Mouse (Mus musculus) heart, embryonic 15.5 days (tissue): Measurements from ENCODE around the gene Mpo. TPM values are rescaled to one million over a fixed set of nuclear protein-coding genes. Genes with fewer than 3 reads are reported as not detected.

ENCODE experiments used
- ATAC-seq: fragments of 200-750 bp; cut with Nextera tagmentation; replicated peaks from 2 replicates; pipeline ENCODE4 v1.8.0; 2017; ENCODE audit warnings: low read depth, moderate TSS enrichment; ENCODE audit not compliant: insufficient number of reproducible peaks, insufficient read depth, low FRiP score
- H3K27ac ChIP-seq: fragments of 300-500 bp; sonication (generic); 2 replicates; pipeline ENCODE4 v1.5.1; 2015; ENCODE audit warnings: mild to moderate bottlenecking, inconsistent platforms
- H3K27me3 ChIP-seq: fragments of 300-500 bp; sonication (generic); 2 replicates; pipeline ENCODE4 v1.6.1; 2015; ENCODE audit warnings: inconsistent platforms
- H3K36me3 ChIP-seq: fragments of 300-500 bp; sonication (generic); 2 replicates; pipeline ENCODE4 v1.6.1; 2015; ENCODE audit warnings: mild to moderate bottlenecking, inconsistent platforms
- H3K4me1 ChIP-seq: fragments of 300-500 bp; sonication (generic); replicated peaks from 2 replicates; pipeline ENCODE4 v1.6.1; 2015; ENCODE audit warnings: inconsistent platforms
- H3K4me2 ChIP-seq: fragments of 300-500 bp; sonication (generic); 2 replicates; pipeline ENCODE4 v1.6.1; 2015; ENCODE audit warnings: inconsistent platforms, mild to moderate bottlenecking, moderate library complexity
- H3K4me3 ChIP-seq: fragments of 300-500 bp; sonication (generic); 2 replicates; pipeline ENCODE4 v1.5.1; 2015; ENCODE audit warnings: mild to moderate bottlenecking, inconsistent platforms
- H3K9ac ChIP-seq: fragments of 300-500 bp; sonication (generic); 2 replicates; pipeline ENCODE4 v1.6.1; 2015; ENCODE audit warnings: mild to moderate bottlenecking, inconsistent platforms
- H3K9me3 ChIP-seq: fragments of 300-500 bp; sonication (generic); replicated peaks from 2 replicates; pipeline ENCODE4 v1.6.1; 2016; ENCODE audit warnings: inconsistent platforms
- WGBS: fragments of 180-500 bp; shearing (Covaris S2); methylation state at CpG from one replicate; pipeline ENCODE4 v1.1.7; 2015; ENCODE audit warnings: mixed read lengths; 5-methylcytosine and 5-hydroxymethylcytosine counted together
- microRNA counts: library from miRNA; unstranded; fragments of <30 nt; microRNA quantifications from one replicate; lab custom pipeline; 2016
- microRNA-seq: library from miRNA; unstranded; fragments of <30 nt; microRNA quantifications from one replicate; pipeline ENCODE4, GENCODE M21; 2016
- polyA plus RNA-seq: library from polyadenylated mRNA; unstranded; fragments of >200 nt; fragmentation: Nextera tagmentation; extraction: Ambion mirVana; gene quantifications from 2 replicates; pipeline ENCODE4 v1.2.1, GENCODE M21; 2015

The Mpo gene
- polyA plus RNA-seq, 1 experiment from 2014 or later, result 0.69 TPM

DNA sequence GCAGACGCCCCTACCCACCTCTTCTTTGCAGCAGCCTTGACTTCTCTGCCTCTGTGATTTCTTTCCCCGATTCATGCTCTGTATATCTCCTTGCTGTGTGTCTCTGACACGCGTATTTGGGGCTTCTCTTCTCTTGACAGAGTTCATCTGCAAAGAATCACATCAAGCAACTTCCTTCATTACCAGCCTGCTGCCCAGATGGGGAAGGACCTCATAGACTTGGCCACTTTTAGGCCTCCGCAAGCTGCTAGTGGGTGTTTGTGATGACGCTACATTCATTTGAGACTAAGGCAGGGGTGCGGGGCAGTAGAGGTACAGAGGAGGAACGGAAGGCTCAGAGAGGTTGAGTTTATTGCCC, 60.2 kb downstream of the Mpo start:
- WGBS, result 33% methylated on average over 8 of the region's 8 CpGs
- no peaks in the 10 kb centered on the region; the same call in 1 of the 2 replicates for H3K27me3 ChIP-seq
- 0 out of 2 replicates have a peak, but pooled peaks have one; percentile 39 for ATAC-seq
- H3K9ac ChIP-seq, result peak overlapping the region; percentile 60
- H3K27ac ChIP-seq, result peak overlapping the region; percentile 51; the same call in 1 of the 2 replicates
- H3K36me3 ChIP-seq, result no peaks in the 10 kb centered on the region
- H3K4me1 ChIP-seq, result peaks cover 9% of the 10 kb centered on the region
- peak overlapping the region; percentile 72 for H3K4me3 ChIP-seq
- H3K4me2 ChIP-seq, result peak overlapping the region; percentile 86
- H3K9me3 ChIP-seq, result no peaks in the 10 kb centered on the region

MicroRNAs encoded within 50 kb of the gene (microRNA counts, 519-probe panel; counts per million panel counts)
- microRNA mmu-miR-142-3p (lab: Ali Mortazavi, UCI), result 3,748 counts per million, percentile 89 among the panel's probes with 10 or more counts
- microRNA mmu-miR-142-5p (lab: Ali Mortazavi, UCI), result 3,484 counts per million, percentile 85 among the panel's probes with 10 or more counts

Small RNA genes within 50 kb of the gene (microRNA-seq; reads per million reads assigned to microRNA genes)
- gene Mir142 (not detected), gene Mir142b (not detected)

Other genes with a start within 250 kb of the Mpo start
- gene Gm11492, start 226.9 kb upstream of the Mpo start, polyA plus RNA-seq, result not detected in 2 replicates
- 23.8 and 25.6 TPM in 2 replicates for gene Sept4, start 224.7 kb upstream of the Mpo start, polyA plus RNA-seq
- gene Mtmr4, start 201.4 kb upstream of the Mpo start, polyA plus RNA-seq, result 13.1 and 18.4 TPM in 2 replicates
- 0.08 and 0.09 TPM in 2 replicates for gene Hsf5, start 176.4 kb upstream of the Mpo start, polyA plus RNA-seq
- 1.3 and 3.3 TPM in 2 replicates for gene Rnf43, start 130.9 kb upstream of the Mpo start, polyA plus RNA-seq
- gene Supt4a, start 56.0 kb upstream of the Mpo start, polyA plus RNA-seq, result 101 and 103 TPM in 2 replicates
- gene Tspoap1, start 33.0 kb upstream of the Mpo start, polyA plus RNA-seq, result 0.24 and 1.9 TPM in 2 replicates
- gene Lpo, start 34.7 kb downstream of the Mpo start, polyA plus RNA-seq, result 0.13 and 0.79 TPM in 2 replicates
- 7.0 and 8.3 TPM in 2 replicates for gene Mks1, start 59.6 kb downstream of the Mpo start, polyA plus RNA-seq
- gene Epx, start 82.0 kb downstream of the Mpo start, polyA plus RNA-seq, result 0.19 and 0.31 TPM in 2 replicates
- gene Olfr462, start 98.7 kb downstream of the Mpo start, polyA plus RNA-seq, result not detected in 2 replicates
- not detected in 2 replicates for gene Olfr463, start 103.8 kb downstream of the Mpo start, polyA plus RNA-seq
- gene Olfr464, start 127.4 kb downstream of the Mpo start, polyA plus RNA-seq, result not detected in 2 replicates
- 23.1 and 24.9 TPM in 2 replicates for gene Dynll2, start 194.0 kb downstream of the Mpo start, polyA plus RNA-seq